Mouse (Mus musculus): ENCODE results near the gene Cab39l. TPM values are rescaled to one million over a fixed set of nuclear protein-coding genes. Genes with fewer than 3 reads are reported as not detected.

The Cab39l gene
- polyA plus RNA-seq, 1 experiment from 2014 or later, result 47.7 TPM

DNA sequence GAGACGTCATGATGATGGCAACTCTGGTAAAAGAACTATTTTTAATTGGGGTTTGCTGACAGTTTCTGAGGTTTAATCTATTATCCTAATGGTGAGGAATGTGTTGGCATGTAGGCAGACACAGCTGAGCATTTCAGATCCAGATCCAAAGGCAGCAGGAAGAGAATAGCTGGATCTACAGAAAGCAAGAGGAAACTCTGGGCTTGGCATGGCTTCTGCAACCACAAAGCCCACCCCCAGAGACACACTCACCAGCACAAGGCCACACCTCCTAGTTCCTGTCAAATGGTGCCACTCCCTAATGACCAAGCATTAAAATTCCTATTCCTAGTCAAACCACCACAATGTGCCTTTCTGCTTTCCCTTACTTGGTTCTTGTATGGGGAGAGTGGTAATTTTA lies 30.0 kb downstream of the Cab39l start:
- 84% methylated on average over 1 of the region's 1 CpGs for WGBS
- no peaks in the 10 kb centered on the region for H3K36me3 ChIP-seq (ENCODE audit: control insufficient read depth, insufficient read depth, low read length)
- no peak overlapping the region for H3K4me2 ChIP-seq (ENCODE audit: low read depth, low read length, severe bottlenecking)

DNA sequence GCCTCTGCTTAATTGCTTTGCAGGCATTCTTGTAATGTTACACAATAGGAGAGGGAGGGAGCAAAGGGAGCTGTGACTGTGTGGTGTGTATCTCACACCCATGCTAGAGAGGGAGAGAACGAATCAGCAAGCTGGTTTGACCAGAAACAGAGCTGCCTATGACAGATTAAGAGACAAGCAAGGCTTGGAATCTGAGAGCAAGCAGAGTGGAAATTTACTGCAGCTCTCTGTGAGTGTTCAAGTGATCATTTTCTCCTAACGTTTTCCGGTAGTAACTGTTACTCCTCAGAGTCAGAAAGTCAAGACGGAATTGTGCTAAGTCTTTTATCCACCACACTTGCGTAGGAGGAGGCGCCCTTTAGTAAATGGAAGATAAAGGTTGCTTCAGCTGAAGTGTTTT lies 37.9 kb downstream of the Cab39l start:
- H3K9ac ChIP-seq (ENCODE audit: low read length), result no peak overlapping the region
- no peak overlapping the region for H3K27ac ChIP-seq (ENCODE audit: low read depth, low read length)
- DNase-seq (ENCODE audit: low spot score) (no peak), ATAC-seq (replicated peaks; ENCODE audit: low FRiP score) (no peak)
- no peak overlapping the region for H3K4me3 ChIP-seq (ENCODE audit: low read depth, low read length)
- no peak overlapping the region for H3K4me2 ChIP-seq (ENCODE audit: low read depth, low read length, severe bottlenecking)
- H3K9me3 ChIP-seq (ENCODE audit: control insufficient read depth, low read length), result no peaks in the 10 kb centered on the region
- H3K27me3 ChIP-seq (ENCODE audit: control insufficient read depth, insufficient read depth, low read length), result no peaks in the 10 kb centered on the region
- no peaks in the 10 kb centered on the region for H3K4me1 ChIP-seq (replicated peaks; ENCODE audit: control insufficient read depth, insufficient read depth, low read length)
- no peaks in the 10 kb centered on the region for H3K36me3 ChIP-seq (ENCODE audit: control insufficient read depth, insufficient read depth, low read length)
- 67% methylated on average over 6 of the region's 6 CpGs for WGBS

More for the DNA sequence above, 30.0 kb downstream of the Cab39l start:
- no peak overlapping the region for H3K9ac ChIP-seq (ENCODE audit: low read length)
- ATAC-seq (replicated peaks; ENCODE audit: low FRiP score), result no peak
- no peak overlapping the region for H3K27ac ChIP-seq (ENCODE audit: low read depth, low read length)
- H3K27me3 ChIP-seq (ENCODE audit: control insufficient read depth, insufficient read depth, low read length), result no peaks in the 10 kb centered on the region
- no peak for DNase-seq (ENCODE audit: low spot score)
- H3K4me3 ChIP-seq (ENCODE audit: low read depth, low read length), result no peak overlapping the region
- H3K4me1 ChIP-seq (replicated peaks; ENCODE audit: control insufficient read depth, insufficient read depth, low read length), result no peaks in the 10 kb centered on the region
- H3K9me3 ChIP-seq (ENCODE audit: control insufficient read depth, low read length), result no peaks in the 10 kb centered on the region

DNA sequence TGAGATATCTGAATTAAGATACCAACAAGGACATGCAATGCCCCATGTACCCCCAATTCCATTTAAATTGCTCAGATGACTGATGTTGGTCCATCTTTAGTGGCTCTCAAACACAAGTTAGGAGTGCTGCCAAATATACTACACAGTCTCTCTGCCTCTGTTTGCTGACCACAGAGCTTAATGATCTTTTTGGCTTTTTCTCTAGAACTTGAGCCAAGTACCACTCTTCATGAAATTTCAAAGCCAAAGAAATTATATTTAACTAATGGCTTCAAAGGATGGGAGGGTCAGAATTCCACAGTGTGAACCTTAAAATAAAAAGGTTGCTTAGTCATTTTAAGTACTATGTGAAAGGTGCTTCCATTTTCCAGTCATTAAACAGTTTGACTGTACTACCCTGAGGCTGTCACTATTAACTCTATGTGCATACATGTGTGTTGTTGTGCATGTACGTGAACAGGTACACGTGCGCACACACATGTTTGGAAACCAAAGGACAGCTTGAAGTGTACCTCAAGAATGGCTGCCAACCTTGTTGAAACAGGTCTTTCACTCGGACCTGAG lies 44.6 kb downstream of the Cab39l start:
- H3K27ac ChIP-seq (ENCODE audit: low read depth, low read length), result no peak overlapping the region
- no peaks in the 10 kb centered on the region for H3K4me1 ChIP-seq (replicated peaks; ENCODE audit: control insufficient read depth, insufficient read depth, low read length)
- H3K9ac ChIP-seq (ENCODE audit: low read length), result no peak overlapping the region
- H3K27me3 ChIP-seq (ENCODE audit: control insufficient read depth, insufficient read depth, low read length), result no peaks in the 10 kb centered on the region
- DNase-seq (ENCODE audit: low spot score) (no peak), ATAC-seq (replicated peaks; ENCODE audit: low FRiP score) (no peak)
- H3K9me3 ChIP-seq (ENCODE audit: control insufficient read depth, low read length), result no peaks in the 10 kb centered on the region
- no peak overlapping the region for H3K4me3 ChIP-seq (ENCODE audit: low read depth, low read length)
- 93% methylated on average over 4 of the region's 4 CpGs for WGBS
- H3K4me2 ChIP-seq (ENCODE audit: low read depth, low read length, severe bottlenecking), result no peak overlapping the region
- H3K36me3 ChIP-seq (ENCODE audit: control insufficient read depth, insufficient read depth, low read length), result no peaks in the 10 kb centered on the region

DNA sequence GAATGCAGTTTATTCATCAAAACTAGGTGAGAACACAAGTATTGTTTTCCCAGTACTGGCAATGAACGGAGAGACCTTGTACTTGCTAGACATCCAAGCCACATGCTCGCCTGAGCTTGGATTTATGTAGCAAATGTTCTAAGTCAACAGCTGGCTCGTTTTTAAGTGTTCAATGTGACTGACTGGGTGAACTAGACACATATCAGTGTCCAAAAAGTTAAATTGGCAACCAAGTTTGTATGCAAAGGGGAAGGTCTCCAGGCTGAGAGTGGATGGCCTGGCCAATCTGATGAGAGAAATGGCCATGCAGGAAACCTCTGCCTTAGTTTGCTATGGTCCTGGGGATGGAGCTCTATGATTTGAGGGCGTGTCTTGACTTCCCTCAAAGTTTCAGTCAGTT lies 51.6 kb downstream of the Cab39l start:
- H3K4me1 ChIP-seq (replicated peaks; ENCODE audit: control insufficient read depth, insufficient read depth, low read length), result no peaks in the 10 kb centered on the region
- H3K9me3 ChIP-seq (ENCODE audit: control insufficient read depth, low read length), result no peaks in the 10 kb centered on the region
- DNase-seq (ENCODE audit: low spot score), result no peak
- WGBS, result 83% methylated on average over 4 of the region's 4 CpGs
- no peak for ATAC-seq (replicated peaks; ENCODE audit: low FRiP score)
- H3K27ac ChIP-seq (ENCODE audit: low read depth, low read length), result no peak overlapping the region
- H3K4me2 ChIP-seq (ENCODE audit: low read depth, low read length, severe bottlenecking), result no peak overlapping the region
- no peaks in the 10 kb centered on the region for H3K27me3 ChIP-seq (ENCODE audit: control insufficient read depth, insufficient read depth, low read length)
- no peaks in the 10 kb centered on the region for H3K36me3 ChIP-seq (ENCODE audit: control insufficient read depth, insufficient read depth, low read length)
- H3K4me3 ChIP-seq (ENCODE audit: low read depth, low read length), result no peak overlapping the region
- H3K9ac ChIP-seq (ENCODE audit: low read length), result no peak overlapping the region

DNA sequence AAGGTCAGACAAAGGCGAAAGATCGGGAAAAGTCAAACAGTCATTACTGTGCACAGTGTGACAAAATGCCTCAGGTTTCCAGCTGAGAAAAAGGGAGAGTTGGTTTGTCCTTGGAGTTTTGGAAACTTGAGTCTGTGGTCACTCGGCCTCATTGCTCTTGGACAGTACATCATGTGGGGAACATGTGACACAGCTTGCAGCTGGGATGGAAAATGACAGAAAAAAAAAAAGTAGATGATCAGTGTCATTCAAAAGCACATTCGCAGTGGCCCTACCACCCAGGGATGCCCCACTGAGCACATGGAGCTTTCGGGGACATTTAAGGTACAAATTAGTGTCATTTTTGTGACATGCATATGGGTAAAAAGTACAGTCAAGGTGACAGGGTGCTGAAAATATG lies 57.2 kb downstream of the Cab39l start:
- ATAC-seq (replicated peaks; ENCODE audit: low FRiP score), result no peak
- WGBS, result 93% methylated on average over 5 of the region's 5 CpGs
- no peak for DNase-seq (ENCODE audit: low spot score)

DNA sequence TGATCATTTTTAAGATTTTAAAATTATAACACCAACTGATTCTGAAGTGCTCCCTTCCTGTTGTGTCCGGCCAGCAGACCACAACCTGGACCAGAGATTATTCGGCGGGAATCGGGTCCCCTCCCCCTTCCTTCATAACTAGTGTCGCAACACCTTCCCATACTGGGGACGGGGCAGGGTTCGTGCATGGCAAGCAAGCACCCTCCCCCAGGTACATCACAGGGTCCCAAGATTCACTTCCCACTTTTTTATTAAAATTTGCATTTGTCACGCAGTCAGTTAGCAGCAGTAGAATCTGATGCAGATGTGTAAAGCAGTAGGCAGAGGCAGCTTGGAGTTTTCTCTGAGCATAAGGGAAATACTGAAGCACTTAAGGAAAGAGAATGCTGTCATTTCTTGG lies 64.1 kb downstream of the Cab39l start:
- ATAC-seq (replicated peaks; ENCODE audit: low FRiP score) (no peak), DNase-seq (ENCODE audit: low spot score) (no peak)
- H3K4me3 ChIP-seq (ENCODE audit: low read depth, low read length), result no peak overlapping the region
- H3K27me3 ChIP-seq (ENCODE audit: control insufficient read depth, insufficient read depth, low read length), result no peaks in the 10 kb centered on the region
- no peak overlapping the region for H3K4me2 ChIP-seq (ENCODE audit: low read depth, low read length, severe bottlenecking)
- no peak overlapping the region for H3K27ac ChIP-seq (ENCODE audit: low read depth, low read length)
- 94% methylated on average over 8 of the region's 8 CpGs for WGBS
- H3K36me3 ChIP-seq (ENCODE audit: control insufficient read depth, insufficient read depth, low read length), result no peaks in the 10 kb centered on the region
- no peaks in the 10 kb centered on the region for H3K9me3 ChIP-seq (ENCODE audit: control insufficient read depth, low read length)
- H3K9ac ChIP-seq (ENCODE audit: low read length), result no peak overlapping the region
- no peaks in the 10 kb centered on the region for H3K4me1 ChIP-seq (replicated peaks; ENCODE audit: control insufficient read depth, insufficient read depth, low read length)

More for the DNA sequence above, 57.2 kb downstream of the Cab39l start:
- no peaks in the 10 kb centered on the region for H3K9me3 ChIP-seq (ENCODE audit: control insufficient read depth, low read length)
- no peak overlapping the region for H3K9ac ChIP-seq (ENCODE audit: low read length)
- no peak overlapping the region for H3K27ac ChIP-seq (ENCODE audit: low read depth, low read length)
- H3K4me2 ChIP-seq (ENCODE audit: low read depth, low read length, severe bottlenecking), result no peak overlapping the region
- no peaks in the 10 kb centered on the region for H3K36me3 ChIP-seq (ENCODE audit: control insufficient read depth, insufficient read depth, low read length)
- H3K4me1 ChIP-seq (replicated peaks; ENCODE audit: control insufficient read depth, insufficient read depth, low read length), result no peaks in the 10 kb centered on the region
- H3K27me3 ChIP-seq (ENCODE audit: control insufficient read depth, insufficient read depth, low read length), result no peaks in the 10 kb centered on the region
- no peak overlapping the region for H3K4me3 ChIP-seq (ENCODE audit: low read depth, low read length)

DNA sequence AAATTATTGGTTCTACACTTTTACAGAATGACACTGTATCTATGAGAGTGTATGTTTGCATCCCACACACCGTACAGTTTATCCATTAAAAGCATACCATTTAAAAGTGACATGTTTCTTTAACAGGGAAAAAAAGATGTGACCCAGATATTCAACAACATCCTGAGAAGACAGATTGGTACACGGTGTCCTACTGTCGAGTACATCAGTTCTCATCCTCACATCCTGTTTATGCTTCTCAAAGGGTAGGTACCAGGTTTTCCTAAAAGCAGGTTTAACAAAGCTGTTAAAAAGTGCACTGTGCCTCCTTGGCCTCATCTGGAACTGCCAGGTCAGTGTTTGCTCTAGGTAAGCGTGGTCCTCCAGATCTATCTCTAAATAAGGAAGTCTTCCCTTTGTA lies 65.4 kb downstream of the Cab39l start:
- 92% methylated on average over 4 of the region's 4 CpGs for WGBS
- Histone ChIP-seq H3K4me3 (ENCODE audit: low read depth, low read length) (no peak overlapping the region), H3K4me1 (replicated peaks; ENCODE audit: control insufficient read depth, insufficient read depth, low read length) (no peaks in the 10 kb centered on the region), H3K9me3 (ENCODE audit: control insufficient read depth, low read length) (no peaks in the 10 kb centered on the region), H3K27me3 (ENCODE audit: control insufficient read depth, insufficient read depth, low read length) (no peaks in the 10 kb centered on the region), H3K9ac (ENCODE audit: low read length) (no peak overlapping the region), H3K27ac (ENCODE audit: low read depth, low read length) (no peak overlapping the region), H3K4me2 (ENCODE audit: low read depth, low read length, severe bottlenecking) (no peak overlapping the region), H3K36me3 (ENCODE audit: control insufficient read depth, insufficient read depth, low read length) (no peaks in the 10 kb centered on the region)
- ATAC-seq (replicated peaks; ENCODE audit: low FRiP score), result no peak
- DNase-seq (ENCODE audit: low spot score), result no peak

DNA sequence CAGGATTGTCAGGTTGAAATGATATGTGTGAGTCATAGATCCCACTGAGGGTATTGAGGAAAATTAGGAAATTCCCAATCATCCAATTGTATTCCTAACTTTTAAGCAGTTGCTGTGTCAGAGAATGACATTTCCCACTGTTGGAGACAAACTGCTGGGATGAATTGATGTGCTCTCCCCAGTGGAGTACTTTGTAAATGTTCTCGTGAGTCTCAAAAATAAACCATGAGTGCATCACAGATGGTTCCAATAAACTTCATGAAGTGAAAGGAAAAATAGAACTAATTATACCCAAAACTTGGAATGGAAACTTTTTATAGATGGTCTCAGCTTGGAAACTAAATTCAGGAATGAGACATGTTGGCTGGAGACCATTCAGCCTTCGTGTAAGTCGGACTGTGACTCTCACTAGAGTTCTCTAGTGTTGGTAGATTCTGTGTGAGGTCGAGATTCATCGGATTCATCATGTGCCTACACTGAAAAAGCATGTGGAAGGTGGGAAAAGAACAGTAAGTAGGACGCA lies 73.2 kb downstream of the Cab39l start:
- H3K27ac ChIP-seq (ENCODE audit: low read depth, low read length), result no peak overlapping the region
- no peaks in the 10 kb centered on the region for H3K27me3 ChIP-seq (ENCODE audit: control insufficient read depth, insufficient read depth, low read length)
- no peak overlapping the region for H3K4me3 ChIP-seq (ENCODE audit: low read depth, low read length)
- ATAC-seq (replicated peaks; ENCODE audit: low FRiP score) (no peak), DNase-seq (ENCODE audit: low spot score) (no peak)
- H3K9me3 ChIP-seq (ENCODE audit: control insufficient read depth, low read length), result no peaks in the 10 kb centered on the region
- no peak overlapping the region for H3K4me2 ChIP-seq (ENCODE audit: low read depth, low read length, severe bottlenecking)
- H3K4me1 ChIP-seq (replicated peaks; ENCODE audit: control insufficient read depth, insufficient read depth, low read length), result no peaks in the 10 kb centered on the region
- H3K36me3 ChIP-seq (ENCODE audit: control insufficient read depth, insufficient read depth, low read length), result no peaks in the 10 kb centered on the region
- no peak overlapping the region for H3K9ac ChIP-seq (ENCODE audit: low read length)
- 91% methylated on average over 6 of the region's 6 CpGs for WGBS

DNA sequence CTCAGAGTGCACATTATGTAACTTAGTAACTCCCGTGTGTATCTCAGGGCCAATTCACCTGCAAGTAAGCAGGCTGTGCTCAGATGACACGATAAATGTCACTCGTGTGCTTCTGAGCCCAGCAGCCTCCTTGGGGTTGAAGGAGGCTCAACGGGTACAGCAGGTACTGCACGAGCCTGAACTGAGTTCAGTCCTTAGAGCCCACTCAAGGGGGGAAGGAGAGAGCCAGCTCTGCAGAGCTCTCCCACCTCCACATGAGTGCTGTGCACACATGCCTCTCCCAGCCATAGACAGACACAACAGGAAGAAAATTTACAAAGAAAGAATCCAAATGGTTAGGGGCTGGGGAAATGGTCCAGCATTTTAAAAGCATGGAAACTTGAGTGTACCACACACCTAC lies 85.1 kb downstream of the Cab39l start:
- no peak overlapping the region for H3K9ac ChIP-seq (ENCODE audit: low read length)
- H3K4me1 ChIP-seq (replicated peaks; ENCODE audit: control insufficient read depth, insufficient read depth, low read length), result no peaks in the 10 kb centered on the region
- no peaks in the 10 kb centered on the region for H3K36me3 ChIP-seq (ENCODE audit: control insufficient read depth, insufficient read depth, low read length)
- DNase-seq (ENCODE audit: low spot score), result no peak
- no peak for ATAC-seq (replicated peaks; ENCODE audit: low FRiP score)
- no peaks in the 10 kb centered on the region for H3K27me3 ChIP-seq (ENCODE audit: control insufficient read depth, insufficient read depth, low read length)
- no peak overlapping the region for H3K4me2 ChIP-seq (ENCODE audit: low read depth, low read length, severe bottlenecking)
- 91% methylated on average over 5 of the region's 5 CpGs for WGBS
- H3K27ac ChIP-seq (ENCODE audit: low read depth, low read length), result no peak overlapping the region
- no peak overlapping the region for H3K4me3 ChIP-seq (ENCODE audit: low read depth, low read length)
- H3K9me3 ChIP-seq (ENCODE audit: control insufficient read depth, low read length), result no peaks in the 10 kb centered on the region
